17 mouse cellular contexts compared by ENCODE assay signal in the genomic region with DNA sequence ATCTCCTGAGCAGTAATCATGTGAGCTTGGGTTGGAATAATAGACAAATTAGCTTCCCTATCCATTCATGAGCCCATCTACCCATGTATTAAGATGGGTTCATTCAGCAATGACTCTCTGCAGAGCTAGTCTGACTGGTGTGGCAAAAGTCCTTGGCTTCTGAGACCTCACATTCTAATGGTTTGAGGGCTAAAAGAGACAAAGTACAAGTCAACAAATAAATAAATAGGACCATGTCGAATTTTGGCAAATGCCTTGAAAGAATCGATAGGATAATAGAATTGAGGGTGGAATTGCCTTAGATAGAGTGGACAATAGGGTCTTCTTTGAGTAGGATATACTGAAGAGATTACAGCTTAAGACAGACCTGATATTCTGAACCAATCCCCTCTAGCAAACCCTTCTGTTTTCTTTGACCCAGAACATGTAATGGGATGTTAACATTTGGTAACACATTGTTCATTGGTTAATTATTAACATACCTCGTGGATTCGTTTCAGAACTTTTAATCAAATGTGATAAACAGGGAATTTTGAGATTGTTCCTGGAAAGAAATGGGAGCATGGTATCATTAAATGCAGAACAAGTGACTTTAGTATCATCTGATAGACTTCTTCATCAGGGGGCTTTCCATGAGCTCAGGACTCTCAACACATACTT.
"Had no signal": no experiment of that assay in that cellular context is flagged by ENCODE, and none has a peak within 500 bp of the region (broad histone marks: within the 10 kb centered on the region; RNA-seq: fewer than 3 reads in every experiment).

No protein-coding gene starts in this region.

- H3K36me3 ChIP-seq: neural tube, embryonic 12.5 days; neural tube, embryonic 13.5 days; neural tube, embryonic 15.5 days; stomach, embryonic 15.5 days had no signal

- H3K4me3 ChIP-seq: neural tube, embryonic 12.5 days; neural tube, embryonic 13.5 days; neural tube, embryonic 15.5 days; stomach, embryonic 15.5 days had no signal

- DNase-seq: retina, postnatal 1 day; right cerebral cortex, adult 18-20 months; right cerebral cortex, postnatal 14 days; right cerebral cortex, postnatal 25 days; right cerebral cortex, postnatal 4 days; spleen, adult 18-20 months; thymus, adult 18-20 months; thymus, adult 2 months; thymus, postnatal 14 days; thymus, postnatal 25 days; thymus, postnatal 36 days; thymus, postnatal 4 days had no signal

- H3K4me1 ChIP-seq: neural tube, embryonic 12.5 days; neural tube, embryonic 13.5 days; neural tube, embryonic 15.5 days; stomach, embryonic 15.5 days had no signal

- H3K9ac ChIP-seq: neural tube, embryonic 12.5 days; neural tube, embryonic 13.5 days; neural tube, embryonic 15.5 days; stomach, embryonic 15.5 days had no signal

- H3K27me3 ChIP-seq: neural tube, embryonic 12.5 days; neural tube, embryonic 13.5 days; neural tube, embryonic 15.5 days; stomach, embryonic 15.5 days had no signal

- H3K27ac ChIP-seq: neural tube, embryonic 12.5 days; neural tube, embryonic 13.5 days; neural tube, embryonic 15.5 days; stomach, embryonic 15.5 days; stomach, postnatal 0 days had no signal
